Mouse (Mus musculus): ENCODE data around the gene Asb11.

Gene Asb11

GRCm38 (mm10) chrX:164446106-164446551, 9.3 kb downstream of the Asb11 start:
- DNase-seq: no peak

DNA sequence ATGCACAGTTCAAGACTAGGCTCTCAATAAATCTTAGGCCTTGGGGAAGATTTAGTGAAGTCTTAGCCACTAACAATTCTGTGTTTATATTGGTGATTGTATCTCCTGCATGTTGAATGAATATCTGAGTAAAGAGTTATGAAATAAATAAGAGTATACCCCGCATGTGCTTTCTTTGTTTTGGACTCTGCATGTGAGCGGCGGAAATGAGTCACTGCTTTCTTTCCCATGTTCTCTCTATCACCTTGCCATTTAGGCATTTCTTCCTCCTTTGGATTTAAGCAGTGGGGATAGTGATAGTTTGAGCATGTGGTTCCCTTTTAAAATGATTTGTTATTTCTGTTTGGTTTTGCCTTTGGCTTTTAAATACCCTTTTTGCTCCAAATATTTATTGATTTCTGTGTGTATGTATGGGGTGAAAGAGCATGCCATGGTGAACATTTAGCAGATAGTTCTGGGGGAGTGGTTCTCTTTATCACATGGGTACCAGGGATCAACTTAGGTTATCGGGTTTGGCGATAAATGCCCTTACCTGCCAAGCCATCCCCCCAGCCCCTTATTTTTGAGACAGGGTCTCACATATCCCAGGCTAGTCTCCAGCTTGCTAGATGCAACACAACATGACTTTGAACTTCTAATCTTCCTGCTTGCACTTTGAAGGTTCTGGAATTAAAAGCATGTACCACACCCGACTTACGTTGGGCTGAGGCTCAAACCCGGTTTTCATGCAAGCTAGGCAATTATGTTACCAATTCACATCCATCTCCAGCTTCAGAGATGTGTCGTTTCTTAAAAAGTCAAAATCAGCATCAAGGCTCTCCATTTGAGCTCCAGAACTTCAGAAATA, 10.3 kb downstream of the Asb11 start:
- DNase-seq: no peak

GRCm38 (mm10) chrX:164447682-164448071, 10.9 kb downstream of the Asb11 start:
- no peak for DNase-seq

DNA sequence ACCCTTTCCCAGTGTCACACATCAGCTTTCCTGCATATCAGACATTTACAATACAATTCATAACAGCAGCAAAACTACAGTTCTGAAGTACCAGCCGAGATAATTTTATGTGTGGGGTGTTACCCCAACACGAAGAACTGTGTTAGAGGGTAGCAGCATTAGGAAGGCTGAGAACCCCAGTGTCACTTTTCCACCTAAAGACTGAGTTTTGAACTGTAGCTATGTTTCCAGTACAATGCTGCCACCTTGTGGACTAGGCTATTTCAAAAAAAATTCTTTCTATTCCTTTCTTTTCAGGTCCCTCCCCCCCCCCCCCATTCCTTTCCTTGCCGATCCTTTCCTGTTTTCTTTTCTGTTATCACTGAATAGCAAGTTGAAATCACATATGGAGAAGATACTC, 12.4 kb downstream of the Asb11 start:
- DNase-seq: peak in 1 of 2 experiments; percentile 13

GRCm38 (mm10) chrX:164459205-164459878, 22.5 kb downstream of the Asb11 start:
- no peak for DNase-seq

DNA sequence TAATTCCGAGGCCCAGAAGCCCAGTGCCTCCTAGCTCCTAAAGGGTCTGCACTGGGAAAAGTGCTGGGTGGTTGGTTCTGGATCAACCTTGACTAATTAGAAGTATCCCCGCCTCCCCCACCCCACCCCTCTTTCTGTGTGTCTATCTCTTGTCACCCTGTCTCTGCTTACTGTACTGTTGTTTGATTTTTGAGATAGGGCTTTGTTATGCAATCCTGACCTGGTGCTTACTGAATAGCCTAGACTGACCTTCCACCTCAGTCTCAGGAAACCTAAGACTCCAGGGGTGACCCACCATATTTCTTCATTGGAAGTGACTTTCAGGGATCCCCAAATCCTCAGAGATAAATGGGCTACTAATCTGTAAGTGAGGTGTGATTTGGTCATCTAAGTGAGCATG, 65.5 kb downstream of the Asb11 start:
- no peak for DNase-seq

- DNase-seq: peak; percentile 40
Measured at GRCm38 (mm10) chrX:164505709-164506498, 69.1 kb downstream of the Asb11 start, which contains the start of gene Asb9. Gene Asb9, plus strand, starts transcription at chrX:164506327.

DNA sequence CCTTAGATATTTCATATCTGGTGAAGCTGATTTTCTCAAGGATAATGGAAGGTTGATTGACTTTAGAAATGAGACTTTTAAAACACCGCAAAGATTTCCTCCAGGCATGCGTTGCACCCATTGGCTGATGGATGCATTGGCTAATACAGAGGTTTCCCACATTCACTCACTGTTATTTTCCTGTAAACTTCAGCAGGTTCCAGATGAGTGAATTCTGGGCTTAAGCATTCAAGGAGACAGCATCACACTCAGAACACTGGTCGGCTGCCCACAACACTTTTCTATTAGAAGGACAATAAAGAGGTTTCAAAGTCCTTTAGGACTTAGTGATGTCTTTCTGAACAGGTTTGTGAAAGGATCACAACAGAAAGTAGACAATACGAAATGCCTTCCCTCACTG, 70.3 kb downstream of the Asb11 start:
- no peak for DNase-seq

DNA sequence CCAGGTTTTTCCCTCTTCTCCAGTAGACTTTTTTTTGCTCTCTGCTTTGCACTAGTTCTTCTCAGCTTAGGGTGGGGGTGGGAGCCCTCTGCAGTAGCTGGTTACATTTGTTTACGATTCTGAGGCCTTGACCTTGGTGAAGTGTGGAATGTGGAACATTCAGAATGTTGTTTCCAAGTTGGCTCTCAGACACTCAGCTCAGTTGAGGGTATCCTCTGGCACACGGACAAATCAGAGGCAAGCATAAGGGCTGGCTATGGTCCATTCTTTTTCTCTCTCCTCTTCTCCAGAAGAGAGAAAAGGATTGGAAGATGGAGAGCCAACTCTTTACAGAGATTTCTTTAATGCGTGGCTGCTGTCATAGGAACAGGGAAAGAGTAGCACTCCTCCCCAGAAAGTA, 71.9 kb downstream of the Asb11 start:
- no peak for DNase-seq

All from kidney, postnatal 4 days (tissue).